Mouse (Mus musculus) intestine, embryonic 15.5 days (tissue): ENCODE measurements at regions not wholly inside any gene's neighbourhood (a gene's known extent, or its start where the extent isn't known, plus 50 kb on each side); places are given as distances from the start of the nearest gene placed in this dataset.

Experiments used
- ATAC-seq: fragments of 200-750 bp; cut with Nextera tagmentation; 2 replicates; pipeline ENCODE4 v1.8.0; 2017; ENCODE audit warnings: moderate TSS enrichment, moderate library complexity
- H3K27ac ChIP-seq: fragments of 300-500 bp; sonication (generic); 2 replicates; pipeline ENCODE4 v1.5.1; 2015; ENCODE audit warnings: mild to moderate bottlenecking, inconsistent platforms
- H3K27me3 ChIP-seq: fragments of 300-500 bp; sonication (generic); replicated peaks from 2 replicates; pipeline ENCODE4 v1.6.1; 2015; ENCODE audit warnings: inconsistent platforms
- H3K36me3 ChIP-seq: fragments of 300-500 bp; sonication (generic); 2 replicates; pipeline ENCODE4 v1.6.1; 2015; ENCODE audit warnings: inconsistent platforms
- H3K4me1 ChIP-seq: fragments of 300-500 bp; sonication (generic); replicated peaks from 2 replicates; pipeline ENCODE4 v1.6.1; 2015; ENCODE audit warnings: inconsistent platforms
- H3K4me2 ChIP-seq: fragments of 300-500 bp; sonication (generic); replicated peaks from 2 replicates; pipeline ENCODE4 v1.6.1; 2015; ENCODE audit warnings: mild to moderate bottlenecking, inconsistent platforms
- H3K4me3 ChIP-seq: fragments of 300-500 bp; sonication (generic); replicated peaks from 2 replicates; pipeline ENCODE4 v1.5.1; 2015; ENCODE audit warnings: inconsistent platforms
- H3K9ac ChIP-seq: fragments of 300-500 bp; sonication (generic); 2 replicates; pipeline ENCODE4 v1.6.1; 2015; ENCODE audit warnings: inconsistent platforms
- H3K9me3 ChIP-seq: fragments of 300-500 bp; sonication (generic); 2 replicates; pipeline ENCODE4 v1.6.1; 2016; ENCODE audit warnings: inconsistent platforms
- WGBS: fragments of 180-500 bp; shearing (Covaris S2); methylation state at CpG from one replicate; pipeline ENCODE4 v1.1.7; 2015; 5-methylcytosine and 5-hydroxymethylcytosine counted together

GRCm38 (mm10) chr13:6473401-6474190 lies 74.4 kb upstream of the Pitrm1 start:
- no peak overlapping the region for H3K9ac ChIP-seq
- H3K36me3 ChIP-seq: no peaks in the 10 kb centered on the region
- no peak overlapping the region for H3K4me2 ChIP-seq
- ATAC-seq: peak; percentile 62; the same call in 1 of the 2 replicates
- H3K27me3 ChIP-seq: no peaks in the 10 kb centered on the region
- no peak overlapping the region for H3K4me3 ChIP-seq
- no peaks in the 10 kb centered on the region for H3K4me1 ChIP-seq
- WGBS: 59% methylated on average over 12 of the region's 12 CpGs
- no peaks in the 10 kb centered on the region for H3K9me3 ChIP-seq
- H3K27ac ChIP-seq: no peak overlapping the region

- Histone ChIP-seq H3K9ac (no peak overlapping the region), H3K4me2 (no peak overlapping the region), H3K9me3 (no peaks in the 10 kb centered on the region), H3K27ac (no peak overlapping the region), H3K4me1 (no peaks in the 10 kb centered on the region), H3K27me3 (no peaks in the 10 kb centered on the region), H3K4me3 (no peak overlapping the region), H3K36me3 (no peaks in the 10 kb centered on the region)
- no peak for ATAC-seq
- 75% methylated on average over 6 of the region's 6 CpGs for WGBS
Measured at GRCm38 (mm10) chr13:6479667-6480066, 68.3 kb upstream of the Pitrm1 start.

DNA sequence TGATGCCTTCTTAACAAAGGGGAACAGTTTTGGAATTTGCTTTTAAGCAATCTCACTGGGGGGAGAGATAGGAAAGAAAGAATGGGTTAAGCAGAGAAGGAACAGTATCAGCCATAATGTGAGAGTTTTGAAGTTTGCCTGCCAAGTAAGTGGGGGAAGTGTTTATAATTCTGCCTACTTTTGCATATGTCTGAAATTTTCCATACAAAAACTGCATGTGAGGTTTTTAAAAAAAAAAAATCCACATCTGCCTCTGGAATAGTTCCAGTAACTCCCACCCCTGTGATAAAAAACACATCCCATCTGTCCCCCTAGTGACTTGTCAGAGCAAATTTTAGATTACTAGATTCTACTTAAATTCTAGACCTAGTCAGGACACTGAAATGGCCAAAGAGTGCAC lies 63.5 kb upstream of the Pitrm1 start:
- Histone ChIP-seq H3K4me1 (no peaks in the 10 kb centered on the region), H3K9me3 (no peaks in the 10 kb centered on the region), H3K4me2 (no peak overlapping the region), H3K4me3 (no peak overlapping the region), H3K9ac (no peak overlapping the region), H3K27ac (no peak overlapping the region), H3K36me3 (no peaks in the 10 kb centered on the region), H3K27me3 (no peaks in the 10 kb centered on the region)
- no peak for ATAC-seq

DNA sequence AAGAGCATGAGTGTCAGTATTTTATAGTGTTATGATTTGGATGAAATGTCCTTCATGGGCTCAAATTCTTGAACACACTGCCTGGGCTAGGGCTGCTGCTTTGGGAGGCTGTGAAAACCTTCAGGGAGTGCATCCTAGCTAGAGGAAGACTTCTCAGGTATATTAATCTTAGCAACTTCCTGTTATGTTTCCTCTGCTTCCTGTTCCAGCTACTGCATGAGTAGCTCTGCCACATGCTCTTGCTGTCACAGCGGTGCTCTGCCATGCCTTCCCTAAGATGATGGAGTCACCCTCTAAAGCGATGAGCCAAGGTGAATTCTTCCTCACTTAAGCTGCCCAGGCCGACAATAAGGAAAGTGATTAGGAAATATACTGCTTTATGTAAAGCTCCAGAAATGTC lies 60.1 kb upstream of the Pitrm1 start:
- H3K4me3 ChIP-seq: no peak overlapping the region
- no peaks in the 10 kb centered on the region for H3K4me1 ChIP-seq
- no peaks in the 10 kb centered on the region for H3K36me3 ChIP-seq
- no peaks in the 10 kb centered on the region for H3K9me3 ChIP-seq
- no peak overlapping the region for H3K9ac ChIP-seq
- 75% methylated on average over 3 of the region's 3 CpGs for WGBS
- ATAC-seq: no peak
- no peak overlapping the region for H3K27ac ChIP-seq
- H3K27me3 ChIP-seq: no peaks in the 10 kb centered on the region
- H3K4me2 ChIP-seq: no peak overlapping the region

DNA sequence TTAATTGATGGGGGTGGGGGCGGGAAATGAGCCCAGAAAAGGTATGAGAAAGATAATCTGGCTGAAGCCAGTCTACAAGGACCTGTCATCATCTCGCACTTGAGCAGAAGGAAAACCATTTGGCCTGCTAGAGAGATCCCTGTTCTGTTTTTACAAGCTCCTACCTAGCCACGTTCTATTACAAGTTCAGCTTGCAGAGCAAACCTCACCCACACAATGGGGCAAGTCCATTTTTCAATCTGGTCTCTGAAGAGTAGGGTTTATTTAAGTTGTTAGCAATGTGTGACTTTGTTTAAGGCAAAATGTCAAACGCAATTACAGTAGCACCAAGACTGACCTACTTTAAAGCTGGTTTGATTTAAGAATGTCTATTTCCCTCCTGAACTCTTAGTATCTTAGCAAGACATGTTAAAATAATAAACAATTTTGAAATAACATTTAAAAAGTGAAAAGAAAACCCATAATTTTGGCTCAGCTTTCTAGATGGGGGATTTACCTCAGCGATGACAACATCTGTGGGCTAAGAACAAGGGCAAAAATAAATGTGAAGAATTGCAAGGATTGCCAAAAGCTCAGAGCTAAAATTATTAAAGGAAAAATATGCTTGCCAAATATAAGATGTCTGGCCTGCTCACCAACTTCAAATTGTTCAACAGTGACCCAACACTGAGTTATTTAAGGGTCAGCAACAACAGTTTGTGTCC lies 54.9 kb upstream of the Pitrm1 start:
- H3K4me3 ChIP-seq: no peak overlapping the region
- no peak overlapping the region for H3K4me2 ChIP-seq
- no peaks in the 10 kb centered on the region for H3K9me3 ChIP-seq
- no peaks in the 10 kb centered on the region for H3K4me1 ChIP-seq
- 39% methylated on average over 5 of the region's 5 CpGs for WGBS
- H3K27me3 ChIP-seq: no peaks in the 10 kb centered on the region
- H3K27ac ChIP-seq: no peak overlapping the region
- H3K36me3 ChIP-seq: no peaks in the 10 kb centered on the region
- ATAC-seq: no peak
- no peak overlapping the region for H3K9ac ChIP-seq
